Mouse (Mus musculus): ENCODE results near the gene Kcnh2.

The Kcnh2 gene

GRCm38 (mm10) chr5:24284145-24284544 is 67.3 kb downstream of the Kcnh2 start:
- DNase-seq (ENCODE audit: low read depth, low spot score) = no peak
- Histone ChIP-seq H3K36me3 (ENCODE audit: control insufficient read depth, insufficient read depth, low read length, poor library complexity, severe bottlenecking) (no peaks in the 10 kb centered on the region), H3K27me3 (ENCODE audit: control insufficient read depth, insufficient read depth, low read length, poor library complexity, severe bottlenecking) (no peaks in the 10 kb centered on the region)

GRCm38 (mm10) chr5:24283181-24283580 is 68.2 kb downstream of the Kcnh2 start:
- Histone ChIP-seq H3K36me3 (ENCODE audit: control insufficient read depth, insufficient read depth, low read length, poor library complexity, severe bottlenecking) (no peaks in the 10 kb centered on the region), H3K27me3 (ENCODE audit: control insufficient read depth, insufficient read depth, low read length, poor library complexity, severe bottlenecking) (no peaks in the 10 kb centered on the region)
- DNase-seq (ENCODE audit: low read depth, low spot score) = no peak

GRCm38 (mm10) chr5:24280523-24280922 is 70.9 kb downstream of the Kcnh2 start:
- Histone ChIP-seq H3K27me3 (ENCODE audit: control insufficient read depth, insufficient read depth, low read length, poor library complexity, severe bottlenecking) (no peaks in the 10 kb centered on the region), H3K36me3 (ENCODE audit: control insufficient read depth, insufficient read depth, low read length, poor library complexity, severe bottlenecking) (no peaks in the 10 kb centered on the region)
- DNase-seq (ENCODE audit: low read depth, low spot score) = no peak

- no peak for DNase-seq (ENCODE audit: low read depth, low spot score)
- no peaks in the 10 kb centered on the region for H3K27me3 ChIP-seq (ENCODE audit: control insufficient read depth, insufficient read depth, low read length, poor library complexity, severe bottlenecking)
- no peaks in the 10 kb centered on the region for H3K36me3 ChIP-seq (ENCODE audit: control insufficient read depth, insufficient read depth, low read length, poor library complexity, severe bottlenecking)
These were observed 71.9 kb downstream of the Kcnh2 start for GRCm38 (mm10) chr5:24279527-24279926.

GRCm38 (mm10) chr5:24278206-24278605 is 73.2 kb downstream of the Kcnh2 start:
- no peaks in the 10 kb centered on the region for H3K36me3 ChIP-seq (ENCODE audit: control insufficient read depth, insufficient read depth, low read length, poor library complexity, severe bottlenecking)
- DNase-seq (ENCODE audit: low read depth, low spot score) = no peak
- no peaks in the 10 kb centered on the region for H3K27me3 ChIP-seq (ENCODE audit: control insufficient read depth, insufficient read depth, low read length, poor library complexity, severe bottlenecking)

- DNase-seq (ENCODE audit: low read depth, low spot score) = no peak
- Histone ChIP-seq H3K36me3 (ENCODE audit: control insufficient read depth, insufficient read depth, low read length, poor library complexity, severe bottlenecking) (no peaks in the 10 kb centered on the region), H3K27me3 (ENCODE audit: control insufficient read depth, insufficient read depth, low read length, poor library complexity, severe bottlenecking) (no peaks in the 10 kb centered on the region)
These were observed 77.5 kb downstream of the Kcnh2 start for GRCm38 (mm10) chr5:24273683-24274621.

- no peak for DNase-seq (ENCODE audit: low read depth, low spot score)
- Histone ChIP-seq H3K36me3 (ENCODE audit: control insufficient read depth, insufficient read depth, low read length, poor library complexity, severe bottlenecking) (no peaks in the 10 kb centered on the region), H3K27me3 (ENCODE audit: control insufficient read depth, insufficient read depth, low read length, poor library complexity, severe bottlenecking) (no peaks in the 10 kb centered on the region)
These were observed 80.5 kb downstream of the Kcnh2 start for GRCm38 (mm10) chr5:24270941-24271340.

Data from splenic B cell, adult 2 months (primary cell).